Mouse (Mus musculus): Measurements from ENCODE around the gene Ormdl3.
"Not testable (repeated sequence)": the region's sequence is repeated elsewhere in the genome, so short reads cannot be mapped to it uniquely, and the experiment has no call there.

Ormdl3 gene

DNA sequence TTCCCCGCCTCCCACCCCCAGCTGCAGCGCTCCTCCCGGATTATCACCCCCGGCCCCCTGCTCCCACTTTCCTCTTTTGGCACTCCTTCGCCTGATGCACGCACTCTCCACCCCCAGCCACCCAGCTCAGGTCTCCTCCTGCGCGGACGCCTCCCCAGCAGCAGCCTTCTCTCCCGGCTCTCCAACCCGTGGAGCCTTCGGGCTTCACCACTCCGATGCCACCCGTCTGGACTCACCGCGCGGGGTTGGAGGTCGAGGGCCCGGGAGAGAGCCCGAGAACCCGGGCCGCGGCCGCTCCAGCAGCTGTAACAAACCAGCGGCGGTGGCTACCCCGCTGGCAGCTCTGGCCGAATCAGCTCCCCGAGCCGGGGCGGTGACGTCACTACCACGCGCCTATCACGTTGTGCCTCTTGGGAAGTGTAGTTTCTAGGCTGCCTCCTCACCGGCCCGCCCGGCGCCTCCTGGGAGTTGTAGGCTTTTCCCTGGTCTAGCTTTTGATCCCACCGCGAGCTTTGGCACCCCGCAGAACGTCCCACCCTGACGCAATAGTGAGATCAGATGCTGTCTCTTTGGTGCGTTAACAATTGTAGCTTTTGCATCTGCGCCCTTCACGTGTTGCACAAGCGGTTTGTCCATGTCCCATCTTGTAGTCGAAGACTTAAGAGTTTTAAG, at the start of gene Ormdl3:
TSS of gene Ormdl3 (minus strand) at position 477 of the 672 bp plus-strand sequence.
- DNase-seq = peak; percentile 98

DNA sequence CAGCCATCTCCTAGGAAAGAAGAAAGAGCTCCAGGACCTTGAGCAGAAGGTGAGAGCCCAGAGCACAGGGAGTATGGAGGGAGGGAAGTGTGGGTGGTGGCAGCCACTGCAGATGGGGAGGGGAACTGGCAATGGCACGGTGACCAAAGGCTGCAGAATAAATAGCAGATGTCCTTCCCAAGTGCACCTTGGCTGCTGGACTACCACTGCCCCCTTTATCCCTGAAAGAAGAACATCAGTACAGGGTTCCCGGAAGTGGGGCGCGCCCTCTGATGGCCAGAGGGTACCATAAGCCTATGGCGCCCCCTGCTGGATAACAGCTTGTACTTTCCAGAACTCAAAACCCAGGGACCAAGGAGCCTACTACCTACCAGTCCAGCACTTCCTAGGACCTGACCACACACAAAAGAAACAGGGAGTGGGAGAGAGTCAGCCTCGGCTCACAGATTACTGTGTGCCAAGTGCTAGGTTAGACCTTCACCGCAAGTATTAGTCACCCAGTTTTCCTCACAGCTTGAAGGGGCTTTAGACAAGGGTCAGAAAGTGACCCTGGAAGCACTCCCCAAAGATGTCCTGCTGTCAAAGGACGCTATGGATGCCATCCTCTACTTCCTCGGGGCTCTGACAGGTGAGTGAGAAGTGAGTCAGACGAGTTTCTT, 48.3 kb upstream of the Ormdl3 start:
- peak; percentile 68 to 69 for DNase-seq

DNA sequence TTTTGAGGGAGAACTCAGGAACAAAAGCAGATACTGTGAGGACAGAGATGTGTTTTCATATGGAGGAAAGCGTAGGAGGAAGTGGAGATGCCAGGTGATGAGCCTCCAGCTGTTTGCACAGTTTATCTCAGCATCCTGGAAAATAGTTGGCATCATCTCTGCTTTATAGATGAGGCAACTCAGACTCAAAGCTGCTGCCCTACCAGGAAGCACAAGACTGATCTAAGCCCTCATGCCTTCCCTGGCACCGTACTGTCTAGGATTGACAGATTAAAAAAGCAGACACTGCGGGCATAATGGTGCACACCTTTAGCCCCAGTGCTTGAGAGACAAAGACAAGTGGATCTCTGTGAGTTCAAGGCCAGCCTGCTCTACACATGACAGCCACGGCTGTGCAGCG, 43.5 kb upstream of the Ormdl3 start:
- DNase-seq = no peak

DNA sequence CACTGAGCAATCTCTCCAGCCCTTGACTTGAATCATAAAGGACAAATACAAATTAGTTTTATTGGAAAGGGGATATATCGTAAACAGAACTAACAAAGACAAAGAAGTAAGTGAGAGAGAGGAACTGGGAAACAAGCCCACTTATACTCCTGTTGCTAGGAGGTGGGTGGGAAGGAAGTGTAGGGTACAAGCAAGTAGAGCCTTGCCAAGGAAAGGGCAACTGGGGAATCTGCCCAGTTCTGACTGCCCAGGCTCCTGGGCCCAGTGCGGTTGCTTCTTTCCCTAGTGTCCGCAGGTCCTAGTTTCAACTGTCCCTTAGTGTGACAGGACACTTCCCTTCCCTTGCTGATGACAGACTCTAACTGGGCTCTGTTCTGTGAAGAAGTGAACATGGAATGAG, 41.5 kb upstream of the Ormdl3 start:
- no peak for DNase-seq

DNA sequence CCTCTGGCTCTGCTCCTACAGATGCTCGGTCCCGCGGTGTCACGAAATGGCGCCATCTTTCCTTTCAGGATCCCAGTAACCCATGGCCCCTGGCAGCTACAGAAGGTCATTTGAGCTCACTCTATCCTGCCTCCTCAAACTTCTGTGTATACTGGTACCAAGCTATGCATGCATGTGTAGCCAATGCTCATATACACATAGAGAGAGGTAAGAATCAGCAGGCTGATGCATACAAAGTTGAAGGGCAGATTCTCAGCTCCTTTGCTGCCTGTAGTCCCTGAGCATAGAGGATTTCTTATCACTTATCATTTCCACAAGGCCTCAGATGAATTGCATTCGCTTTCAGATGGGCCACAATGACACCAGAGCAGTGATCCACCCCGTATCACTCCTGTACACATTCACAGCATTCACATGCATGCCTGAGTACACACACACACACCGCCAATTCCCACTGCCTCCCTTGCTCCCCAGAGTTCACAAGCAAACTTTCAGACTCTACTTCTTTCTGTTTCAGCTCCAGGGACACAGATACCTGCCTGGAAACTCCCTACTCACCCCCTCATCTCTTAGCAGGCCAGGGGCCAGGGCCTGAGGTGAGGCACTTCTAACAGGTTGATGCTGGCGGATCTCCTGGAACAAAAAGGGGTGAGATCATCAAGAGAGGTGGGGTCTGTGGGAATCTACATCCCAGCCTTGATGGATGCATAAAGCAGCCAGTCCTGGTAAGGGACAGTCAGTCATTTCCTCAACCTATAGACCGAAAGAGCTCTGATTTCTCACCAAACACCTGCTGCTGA, 38.6 kb upstream of the Ormdl3 start, which contains the start of the genes Gm12355 and Gsdma3:
TSS of gene Gm12355 (minus strand) at position 51 of the 800 bp plus-strand sequence.
TSS of gene Gsdma3 (plus strand) at position 750 of the 800 bp plus-strand sequence.
- no peak for DNase-seq

- DNase-seq = not testable (repeated sequence)
These were observed 37.2 kb upstream of the Ormdl3 start for GRCm38 (mm10) chr11:98624381-98624780.

- DNase-seq = not testable (repeated sequence)
These were observed 36.8 kb upstream of the Ormdl3 start for GRCm38 (mm10) chr11:98623981-98624380.

DNA sequence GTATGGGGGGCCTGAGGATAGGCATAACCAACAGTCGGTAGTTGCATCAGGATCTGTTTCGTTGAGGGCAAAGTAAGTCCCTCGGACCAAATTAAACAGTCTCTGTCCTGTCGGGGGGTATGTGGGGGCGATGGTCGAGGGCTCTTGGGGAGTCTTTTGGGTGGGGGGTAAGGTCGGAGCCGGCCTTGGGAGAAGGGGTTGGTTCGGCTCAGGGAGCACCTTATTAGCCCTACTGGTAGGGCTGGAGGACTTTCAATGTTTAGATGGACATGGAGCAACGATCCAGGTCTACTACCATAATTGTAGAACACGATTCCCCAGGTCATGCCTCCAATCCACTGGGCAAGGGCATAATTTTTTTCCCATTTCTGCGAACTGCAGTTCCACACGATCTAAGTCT, 33.6 kb upstream of the Ormdl3 start:
- DNase-seq = no peak

GRCm38 (mm10) chr11:98606763-98607162, 19.6 kb upstream of the Ormdl3 start:
- peak; percentile 55 to 64 for DNase-seq

DNA sequence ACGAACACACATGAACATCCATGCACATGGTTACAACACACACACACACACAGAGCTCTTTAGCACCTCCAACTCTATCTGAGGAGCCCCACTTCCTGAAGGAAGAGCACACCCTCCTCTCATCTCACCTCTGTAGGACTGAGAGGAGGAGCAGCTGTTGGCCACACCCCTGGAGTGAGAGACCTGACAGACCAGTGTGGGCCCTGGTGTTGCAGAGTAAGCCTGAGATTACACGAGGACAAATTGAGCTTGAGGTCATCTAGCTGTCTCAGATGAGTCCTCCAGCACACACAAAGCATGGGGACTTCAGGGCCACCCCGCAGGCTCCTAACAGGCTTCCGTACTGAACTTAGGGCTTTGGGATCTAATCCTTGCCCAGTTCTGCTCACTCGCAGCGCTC, 17.7 kb upstream of the Ormdl3 start:
- DNase-seq = not testable (repeated sequence)

GRCm38 (mm10) chr11:98603953-98604352, 16.8 kb upstream of the Ormdl3 start:
- DNase-seq = no peak

- peak; percentile 54 to 56 for DNase-seq
These were observed 15.0 kb upstream of the Ormdl3 start for GRCm38 (mm10) chr11:98602090-98602690.

DNA sequence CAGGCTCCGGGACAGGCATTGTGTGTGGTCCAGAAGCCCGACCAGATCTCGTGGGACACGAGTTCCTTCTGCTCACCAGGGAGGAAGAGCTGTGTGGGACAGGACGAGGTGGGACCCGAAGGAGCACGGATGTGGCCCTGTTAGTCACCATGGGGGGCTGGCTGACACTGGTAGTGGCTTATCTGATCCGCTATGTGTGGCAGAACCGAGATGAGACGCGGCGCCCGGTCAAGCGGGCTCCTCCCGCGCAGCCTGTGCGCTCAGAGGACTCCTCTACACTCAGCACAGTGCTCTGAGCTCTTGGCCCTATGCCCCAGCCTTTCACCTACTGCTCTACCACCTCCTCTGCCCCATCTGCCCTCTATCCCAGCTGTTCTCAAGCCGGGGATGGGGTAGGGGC, 12.1 kb upstream of the Ormdl3 start:
- DNase-seq = no peak

DNA sequence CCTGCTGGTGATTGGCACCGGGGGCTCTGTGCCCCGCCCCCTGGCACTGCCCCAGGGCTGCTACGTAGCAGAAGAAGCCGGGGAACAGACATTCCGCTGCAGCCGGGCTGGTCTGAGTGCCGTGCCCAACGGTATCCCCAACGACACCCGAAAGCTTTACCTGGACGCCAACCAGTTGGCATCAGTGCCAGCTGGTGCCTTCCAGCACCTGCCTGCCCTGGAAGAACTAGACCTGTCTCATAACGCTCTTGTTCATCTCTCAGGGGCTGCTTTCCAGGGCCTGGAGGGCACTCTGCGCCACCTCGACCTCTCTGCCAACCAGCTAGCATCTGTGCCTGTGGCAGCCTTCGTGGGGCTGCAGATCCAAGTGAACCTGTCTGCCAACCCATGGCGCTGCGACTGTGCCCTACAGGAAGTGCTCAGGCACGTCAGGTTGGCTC, 11.7 kb upstream of the Ormdl3 start:
- no peak for DNase-seq

DNA sequence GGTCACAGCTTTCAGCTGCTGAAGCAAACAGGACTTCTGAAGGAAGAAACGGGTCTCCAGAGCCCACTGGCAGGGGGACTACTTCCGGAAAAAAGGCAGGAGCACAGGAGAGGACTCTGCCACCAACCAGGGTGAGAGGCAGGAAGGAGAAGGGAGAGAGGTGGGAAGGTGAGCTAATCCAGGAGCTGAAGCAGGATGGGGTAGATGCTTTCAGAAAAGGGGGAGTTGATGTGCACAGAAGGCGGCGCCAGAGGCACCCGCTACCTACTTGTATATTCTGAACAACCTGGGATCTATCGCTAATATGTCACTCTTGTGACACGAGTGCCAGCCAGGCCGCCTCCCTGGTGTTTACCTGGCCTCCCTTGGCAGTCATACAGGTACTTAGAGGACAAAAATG, 10.8 kb upstream of the Ormdl3 start, which contains the start of gene Lrrc3c:
TSS of gene Lrrc3c (plus strand) at position 301 of the 400 bp plus-strand sequence.
- no peak for DNase-seq

GRCm38 (mm10) chr11:98597363-98597762, 10.2 kb upstream of the Ormdl3 start:
- peak; percentile 86 to 88 for DNase-seq

- DNase-seq = no peak
These were observed 8.8 kb upstream of the Ormdl3 start for GRCm38 (mm10) chr11:98595955-98596354.

DNA sequence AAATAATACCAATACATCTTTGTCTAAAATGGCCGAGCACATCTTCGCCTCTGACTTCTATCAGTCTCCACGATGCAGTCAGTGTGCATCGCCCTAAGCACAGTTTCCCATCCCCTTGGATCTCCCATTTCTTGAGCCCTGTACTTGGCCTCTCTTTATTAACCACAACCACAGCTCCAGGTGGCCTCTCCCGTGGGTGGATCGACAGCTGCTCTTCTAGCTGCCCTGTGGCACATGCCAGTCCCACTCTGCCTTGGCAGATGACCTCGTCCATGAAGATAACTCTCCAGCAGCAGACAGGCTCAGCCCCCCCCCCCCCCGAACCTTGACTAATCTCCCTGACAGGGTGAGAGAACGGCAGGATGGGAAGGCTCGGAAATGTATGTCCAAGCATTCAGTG, 8.3 kb upstream of the Ormdl3 start:
- DNase-seq = no peak

DNA sequence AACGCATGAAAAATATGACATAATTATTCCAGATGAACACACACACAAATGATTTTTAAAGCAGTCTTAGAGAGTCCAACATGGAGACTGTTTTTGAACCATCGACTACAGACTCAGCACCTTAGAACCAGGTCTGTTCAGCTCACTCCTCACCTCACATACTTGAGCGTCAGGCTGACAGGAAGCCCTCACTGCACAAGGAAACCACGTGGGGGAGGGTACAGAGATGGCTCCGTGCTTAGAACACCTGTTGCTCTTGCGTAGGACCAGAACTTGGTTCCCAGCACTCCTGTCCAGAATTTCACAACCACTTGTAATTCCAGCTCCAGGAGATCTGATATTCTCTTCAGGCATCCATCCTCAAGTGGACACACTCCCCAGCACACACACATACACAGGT, 7.9 kb upstream of the Ormdl3 start:
- DNase-seq = no peak

- DNase-seq = no peak
These were observed 3.6 kb upstream of the Ormdl3 start for GRCm38 (mm10) chr11:98590548-98591445.

- no peak for DNase-seq
These were observed 2.1 kb upstream of the Ormdl3 start for GRCm38 (mm10) chr11:98589306-98589705.

DNA sequence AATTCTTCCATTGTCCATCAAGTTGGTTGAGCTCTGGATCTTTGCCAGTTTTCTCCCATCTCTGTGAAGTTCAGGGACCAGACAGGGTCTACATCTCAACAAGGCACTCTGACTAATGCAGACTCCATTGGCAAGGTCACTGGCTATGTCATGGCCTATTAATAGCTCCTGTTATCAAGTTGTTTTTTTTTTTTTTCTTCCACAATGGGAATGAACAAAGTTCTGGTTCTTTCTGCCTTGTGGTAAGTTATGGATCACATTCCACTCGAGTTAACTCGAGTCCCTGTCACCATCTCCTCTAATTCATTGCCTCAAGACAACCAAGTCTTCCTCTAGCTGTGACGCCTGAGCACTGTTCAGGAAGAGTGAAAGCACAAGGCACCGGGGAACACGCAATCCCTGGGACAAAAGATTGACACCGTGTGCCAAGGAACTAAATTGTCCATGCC, 1.7 kb upstream of the Ormdl3 start:
- no peak for DNase-seq
